Mouse (Mus musculus) midbrain, embryonic 14.5 days (tissue): ENCODE data around the gene Kdm5b. TPM values are rescaled to one million over a fixed set of nuclear protein-coding genes. Genes with fewer than 3 reads are reported as not detected.

ENCODE experiments used
- ATAC-seq: fragments of 200-750 bp; cut with Nextera tagmentation; 2 replicates; pipeline ENCODE4 v1.8.0; 2017; ENCODE audit warnings: moderate number of reproducible peaks, moderate library complexity; ENCODE audit not compliant: low FRiP score, low TSS enrichment
- DNase-seq: peaks from one replicate; pipeline ENCODE4 v3.0.0-alpha.2; 2015
- H3K27ac ChIP-seq: fragments of 300-500 bp; sonication (generic); replicated peaks from 2 replicates; pipeline ENCODE4 v1.5.1; 2014; ENCODE audit warnings: mild to moderate bottlenecking, low read depth, low read length, moderate library complexity
- H3K27me3 ChIP-seq: fragments of 300-500 bp; sonication (generic); 2 replicates; pipeline ENCODE4 v1.6.1; 2014; ENCODE audit warnings: low read length, control low read depth, mixed read lengths; ENCODE audit not compliant: control insufficient read depth, insufficient read depth
- H3K36me3 ChIP-seq: fragments of 300-500 bp; sonication (generic); 2 replicates; pipeline ENCODE4 v1.6.1; 2014; ENCODE audit warnings: low read length, control low read depth; ENCODE audit not compliant: control insufficient read depth, insufficient read depth
- H3K4me1 ChIP-seq: fragments of 300-500 bp; sonication (generic); 2 replicates; pipeline ENCODE4 v1.6.1; 2014; ENCODE audit warnings: mild to moderate bottlenecking, antibody characterized with exemption, low read length, control low read depth; ENCODE audit not compliant: control insufficient read depth, insufficient read depth
- H3K4me2 ChIP-seq: fragments of 300-500 bp; sonication (generic); 2 replicates; pipeline ENCODE4 v1.6.1; 2014; ENCODE audit warnings: mild to moderate bottlenecking, low read length, moderate library complexity
- H3K4me3 ChIP-seq: fragments of 300-500 bp; sonication (generic); replicated peaks from 2 replicates; pipeline ENCODE4 v1.5.1; 2014; ENCODE audit warnings: low read depth, low read length
- H3K9ac ChIP-seq: fragments of 300-500 bp; sonication (generic); replicated peaks from 2 replicates; pipeline ENCODE4 v1.6.1; 2014; ENCODE audit warnings: mild to moderate bottlenecking, low read length, moderate library complexity
- H3K9me3 ChIP-seq: fragments of 300-500 bp; sonication (generic); 2 replicates; pipeline ENCODE4 v1.6.1; 2016; ENCODE audit warnings: low read length, control low read depth, mixed read lengths; ENCODE audit not compliant: control insufficient read depth
- WGBS: fragments of 180-500 bp; shearing (Covaris S2); extraction: QIAGEN DNeasy Blood & Tissue Kit; methylation state at CpG from one replicate; pipeline ENCODE4 v1.1.7; 2014; 5-methylcytosine and 5-hydroxymethylcytosine counted together
- polyA plus RNA-seq: library from polyadenylated mRNA; unstranded; fragments of >200 nt; fragmentation: Nextera tagmentation; extraction: Ambion mirVana; gene quantifications from 2 replicates; pipeline ENCODE4 v1.2.1, GENCODE M21; 2014

Kdm5b gene
- polyA plus RNA-seq, 1 experiment from 2014 or later: 111 TPM

GRCm38 (mm10) chr1:134589676-134590075 lies 29.7 kb downstream of the Kdm5b start:
- no peak overlapping the region for H3K9ac ChIP-seq
- H3K9me3 ChIP-seq: no peaks in the 10 kb centered on the region
- no peak for DNase-seq
- H3K4me3 ChIP-seq: no peak overlapping the region
- ATAC-seq: no peak
- no peaks in the 10 kb centered on the region for H3K27me3 ChIP-seq
- H3K4me1 ChIP-seq: no peaks in the 10 kb centered on the region
- H3K36me3 ChIP-seq: peaks cover 70% of the 10 kb centered on the region
- no peak overlapping the region for H3K27ac ChIP-seq
- H3K4me2 ChIP-seq: no peak overlapping the region

DNA sequence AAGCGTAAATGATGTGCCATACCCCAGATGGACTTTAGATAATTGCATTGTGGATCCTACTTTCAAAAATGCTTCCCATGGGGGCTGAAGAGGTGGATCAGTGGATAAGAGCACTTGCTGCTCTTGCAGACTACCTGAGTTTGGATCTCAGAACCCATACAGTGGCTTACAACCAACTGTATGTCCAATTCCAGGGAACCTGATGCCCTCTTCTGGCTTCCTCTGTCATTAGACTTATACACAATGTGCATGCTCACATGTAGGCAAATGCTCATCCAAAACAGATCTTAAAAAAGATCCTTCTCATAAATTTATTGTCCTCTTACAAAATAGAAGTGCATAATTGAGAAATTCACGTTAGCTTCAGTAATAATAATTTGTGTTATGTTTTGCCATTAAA lies 31.8 kb downstream of the Kdm5b start:
- Histone ChIP-seq H3K36me3 (peaks cover 75% of the 10 kb centered on the region), H3K4me1 (no peaks in the 10 kb centered on the region), H3K27ac (no peak overlapping the region), H3K9ac (no peak overlapping the region), H3K9me3 (no peaks in the 10 kb centered on the region), H3K4me2 (no peak overlapping the region), H3K4me3 (no peak overlapping the region), H3K27me3 (no peaks in the 10 kb centered on the region)
- DNase-seq (no peak), ATAC-seq (no peak)
- 94% methylated on average over 2 of the region's 2 CpGs for WGBS

- Histone ChIP-seq H3K4me3 (no peak overlapping the region), H3K9me3 (no peaks in the 10 kb centered on the region), H3K4me2 (no peak overlapping the region), H3K4me1 (no peaks in the 10 kb centered on the region), H3K27me3 (no peaks in the 10 kb centered on the region), H3K27ac (no peak overlapping the region), H3K9ac (no peak overlapping the region), H3K36me3 (peaks cover 90% of the 10 kb centered on the region)
- 92% methylated on average over 9 of the region's 9 CpGs for WGBS
- ATAC-seq (no peak), DNase-seq (no peak)
Measured at GRCm38 (mm10) chr1:134597339-134598054, 37.5 kb downstream of the Kdm5b start.

GRCm38 (mm10) chr1:134604086-134604485 lies 44.1 kb downstream of the Kdm5b start:
- no peak overlapping the region for H3K9ac ChIP-seq
- no peak overlapping the region for H3K4me2 ChIP-seq
- no peak for DNase-seq
- no peaks in the 10 kb centered on the region for H3K27me3 ChIP-seq
- H3K27ac ChIP-seq: no peak overlapping the region
- H3K9me3 ChIP-seq: no peaks in the 10 kb centered on the region
- H3K36me3 ChIP-seq: peaks cover 92% of the 10 kb centered on the region
- 97% methylated on average over 2 of the region's 2 CpGs for WGBS
- no peaks in the 10 kb centered on the region for H3K4me1 ChIP-seq
- no peak overlapping the region for H3K4me3 ChIP-seq
- no peak for ATAC-seq

- Histone ChIP-seq H3K27me3 (no peaks in the 10 kb centered on the region), H3K4me1 (no peaks in the 10 kb centered on the region), H3K4me3 (no peak overlapping the region), H3K9ac (no peak overlapping the region), H3K36me3 (peaks cover 89% of the 10 kb centered on the region), H3K27ac (no peak overlapping the region), H3K9me3 (no peaks in the 10 kb centered on the region), H3K4me2 (no peak overlapping the region)
- no peak for ATAC-seq
- no peak for DNase-seq
- WGBS: 94% methylated on average over 8 of the region's 8 CpGs
Measured at GRCm38 (mm10) chr1:134605670-134606069, 45.7 kb downstream of the Kdm5b start.

DNA sequence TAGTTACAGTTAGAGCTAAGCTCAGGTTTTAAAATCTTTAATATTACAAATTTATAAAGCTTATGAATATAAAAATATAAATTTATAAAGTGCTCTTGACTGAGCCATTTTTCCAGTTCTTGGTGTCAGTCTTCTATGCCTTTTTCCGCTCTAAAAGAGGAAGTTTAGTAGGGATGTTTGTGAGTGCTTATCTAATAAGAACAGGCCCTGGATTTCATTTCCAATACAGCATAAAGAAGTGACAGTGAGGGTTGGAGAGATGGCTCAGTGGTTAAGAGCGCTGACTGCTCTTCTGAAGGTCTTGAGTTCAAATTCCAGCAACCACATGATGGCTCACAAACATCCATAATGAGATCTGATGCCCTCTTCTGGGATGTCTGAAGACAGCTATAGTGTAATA lies 46.4 kb downstream of the Kdm5b start:
- no peak overlapping the region for H3K27ac ChIP-seq
- no peaks in the 10 kb centered on the region for H3K27me3 ChIP-seq
- H3K4me2 ChIP-seq: no peak overlapping the region
- H3K4me3 ChIP-seq: no peak overlapping the region
- no peak overlapping the region for H3K9ac ChIP-seq
- no peaks in the 10 kb centered on the region for H3K9me3 ChIP-seq
- DNase-seq (no peak), ATAC-seq (no peak)
- WGBS: 99% methylated on average over 2 of the region's 2 CpGs
- no peaks in the 10 kb centered on the region for H3K4me1 ChIP-seq
- H3K36me3 ChIP-seq: peaks cover 87% of the 10 kb centered on the region

- no peak for ATAC-seq
- no peak overlapping the region for H3K9ac ChIP-seq
- H3K9me3 ChIP-seq: no peaks in the 10 kb centered on the region
- H3K27me3 ChIP-seq: no peaks in the 10 kb centered on the region
- WGBS: 96% methylated on average over 1 of the region's 1 CpGs
- H3K36me3 ChIP-seq: peaks cover 83% of the 10 kb centered on the region
- H3K4me3 ChIP-seq: no peak overlapping the region
- H3K27ac ChIP-seq: no peak overlapping the region
- no peaks in the 10 kb centered on the region for H3K4me1 ChIP-seq
- no peak for DNase-seq
- no peak overlapping the region for H3K4me2 ChIP-seq
Measured at GRCm38 (mm10) chr1:134607279-134607678, 47.3 kb downstream of the Kdm5b start.

GRCm38 (mm10) chr1:134609172-134609571 lies 49.2 kb downstream of the Kdm5b start:
- H3K36me3 ChIP-seq: peaks cover 82% of the 10 kb centered on the region
- no peaks in the 10 kb centered on the region for H3K4me1 ChIP-seq
- no peaks in the 10 kb centered on the region for H3K27me3 ChIP-seq
- no peaks in the 10 kb centered on the region for H3K9me3 ChIP-seq
- WGBS: 69% methylated on average over 4 of the region's 4 CpGs
- H3K27ac ChIP-seq: no peak overlapping the region
- DNase-seq (no peak), ATAC-seq (no peak)
- no peak overlapping the region for H3K4me2 ChIP-seq
- no peak overlapping the region for H3K9ac ChIP-seq
- H3K4me3 ChIP-seq: no peak overlapping the region

DNA sequence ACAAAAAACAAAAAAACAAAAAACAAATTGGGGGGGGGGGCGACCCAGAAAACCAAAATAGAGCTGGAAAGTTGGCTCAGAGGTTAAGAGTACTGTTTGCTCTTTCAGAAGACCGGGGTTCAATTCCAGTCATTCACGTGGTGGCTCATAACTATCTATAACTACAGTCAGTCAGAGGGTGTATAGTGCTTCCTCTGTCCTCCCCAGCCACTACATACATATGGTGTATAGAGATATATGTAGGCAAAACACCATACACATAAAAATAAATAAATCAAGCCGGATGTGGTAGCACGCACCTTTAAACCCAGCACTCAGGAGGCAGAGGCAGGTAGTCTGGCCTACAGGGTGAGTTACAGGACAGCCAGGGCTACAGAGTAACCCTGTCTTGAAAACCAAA lies 54.6 kb downstream of the Kdm5b start:
- Histone ChIP-seq H3K4me3 (no peak overlapping the region), H3K9ac (no peak overlapping the region), H3K9me3 (no peaks in the 10 kb centered on the region), H3K4me1 (no peaks in the 10 kb centered on the region), H3K27me3 (no peaks in the 10 kb centered on the region), H3K4me2 (no peak overlapping the region), H3K36me3 (peaks cover 80% of the 10 kb centered on the region), H3K27ac (no peak overlapping the region)
- ATAC-seq (no peak), DNase-seq (no peak)
- 93% methylated on average over 5 of the region's 5 CpGs for WGBS
